Mouse (Mus musculus) heart, embryonic 11.5 days (tissue): ENCODE measurements around the gene Rab44. TPM values are rescaled to one million over a fixed set of nuclear protein-coding genes. Genes with fewer than 3 reads are reported as not detected.

Experiments used
- ATAC-seq: fragments of 200-750 bp; cut with Nextera tagmentation; replicated peaks from 2 replicates; pipeline ENCODE4 v1.8.0; 2017; ENCODE audit warnings: moderate library complexity; ENCODE audit not compliant: insufficient number of reproducible peaks, low FRiP score, low TSS enrichment
- H3K27ac ChIP-seq: fragments of 300-500 bp; sonication (generic); 2 replicates; pipeline ENCODE4 v1.5.1; 2014; ENCODE audit warnings: mild to moderate bottlenecking, low read depth, low read length
- H3K27me3 ChIP-seq: fragments of 300-500 bp; sonication (generic); 2 replicates; pipeline ENCODE4 v1.6.1; 2014; ENCODE audit warnings: mild to moderate bottlenecking, low read length, mixed read lengths; ENCODE audit not compliant: control insufficient read depth, insufficient read depth
- H3K36me3 ChIP-seq: fragments of 300-500 bp; sonication (generic); 2 replicates; pipeline ENCODE4 v1.6.1; 2014; ENCODE audit warnings: mild to moderate bottlenecking, low read length, moderate library complexity, mixed read lengths; ENCODE audit not compliant: control insufficient read depth, insufficient read depth
- H3K4me1 ChIP-seq: fragments of 300-500 bp; sonication (generic); 2 replicates; pipeline ENCODE4 v1.6.1; 2014; ENCODE audit warnings: low read length; ENCODE audit not compliant: control insufficient read depth, insufficient read depth
- H3K4me2 ChIP-seq: fragments of 300-500 bp; sonication (generic); 2 replicates; pipeline ENCODE4 v1.6.1; 2014; ENCODE audit warnings: mild to moderate bottlenecking, moderate library complexity
- H3K4me3 ChIP-seq: fragments of 300-500 bp; sonication (generic); 2 replicates; pipeline ENCODE4 v1.5.1; 2014; ENCODE audit warnings: low read depth, low read length
- H3K9ac ChIP-seq: fragments of 300-500 bp; sonication (generic); 2 replicates; pipeline ENCODE4 v1.6.1; 2014; ENCODE audit warnings: mild to moderate bottlenecking, low read depth, low read length, moderate library complexity
- H3K9me3 ChIP-seq: fragments of 300-500 bp; sonication (generic); replicated peaks from 2 replicates; pipeline ENCODE4 v1.6.1; 2016; ENCODE audit warnings: low read length; ENCODE audit not compliant: control insufficient read depth
- WGBS: fragments of 180-500 bp; shearing (Covaris S2); extraction: QIAGEN DNeasy Blood & Tissue Kit; methylation state at CpG from one replicate; pipeline ENCODE4 v1.1.7; 2014; ENCODE audit not compliant: insufficient replicate concordance; 5-methylcytosine and 5-hydroxymethylcytosine counted together
- polyA plus RNA-seq: library from polyadenylated mRNA; unstranded; fragments of >200 nt; fragmentation: Nextera tagmentation; extraction: Ambion mirVana; gene quantifications from 2 replicates; pipeline ENCODE4 v1.2.1, GENCODE M21; 2014

Gene Rab44
- polyA plus RNA-seq, 1 experiment from 2014 or later = not detected

DNA sequence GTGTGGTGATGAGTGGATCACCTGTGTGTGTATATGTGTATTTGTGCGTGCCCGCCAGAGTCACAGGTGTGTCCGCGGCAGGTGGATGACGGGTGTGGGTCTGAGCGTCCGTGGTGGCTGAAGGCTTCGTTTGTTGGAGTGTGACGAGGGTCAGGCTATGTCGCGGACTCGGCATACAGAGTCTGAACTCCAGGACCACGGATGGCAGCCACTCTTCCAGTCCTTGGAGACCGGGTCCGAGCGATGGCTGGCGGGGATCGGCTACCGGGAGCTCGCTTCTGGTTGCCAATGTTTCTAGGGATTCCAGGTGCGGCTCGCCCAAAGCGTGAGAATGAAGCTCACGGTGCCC, 20.0 kb upstream of the Rab44 start:
- Histone ChIP-seq H3K9ac (peak overlapping the region; percentile 71), H3K27ac (0 out of 2 replicates have a peak overlapping the region, but pooled peaks have one; percentile 24), H3K4me2 (peak overlapping the region; percentile 68), H3K27me3 (peaks cover 11% of the 10 kb centered on the region), H3K4me1 (no peaks in the 10 kb centered on the region; the same call in 1 of the 2 replicates), H3K9me3 (no peaks in the 10 kb centered on the region), H3K36me3 (no peaks in the 10 kb centered on the region), H3K4me3 (peak overlapping the region; percentile 43)
- ATAC-seq = no peak
- under 1% methylated on average over 24 of the region's 24 CpGs for WGBS

DNA sequence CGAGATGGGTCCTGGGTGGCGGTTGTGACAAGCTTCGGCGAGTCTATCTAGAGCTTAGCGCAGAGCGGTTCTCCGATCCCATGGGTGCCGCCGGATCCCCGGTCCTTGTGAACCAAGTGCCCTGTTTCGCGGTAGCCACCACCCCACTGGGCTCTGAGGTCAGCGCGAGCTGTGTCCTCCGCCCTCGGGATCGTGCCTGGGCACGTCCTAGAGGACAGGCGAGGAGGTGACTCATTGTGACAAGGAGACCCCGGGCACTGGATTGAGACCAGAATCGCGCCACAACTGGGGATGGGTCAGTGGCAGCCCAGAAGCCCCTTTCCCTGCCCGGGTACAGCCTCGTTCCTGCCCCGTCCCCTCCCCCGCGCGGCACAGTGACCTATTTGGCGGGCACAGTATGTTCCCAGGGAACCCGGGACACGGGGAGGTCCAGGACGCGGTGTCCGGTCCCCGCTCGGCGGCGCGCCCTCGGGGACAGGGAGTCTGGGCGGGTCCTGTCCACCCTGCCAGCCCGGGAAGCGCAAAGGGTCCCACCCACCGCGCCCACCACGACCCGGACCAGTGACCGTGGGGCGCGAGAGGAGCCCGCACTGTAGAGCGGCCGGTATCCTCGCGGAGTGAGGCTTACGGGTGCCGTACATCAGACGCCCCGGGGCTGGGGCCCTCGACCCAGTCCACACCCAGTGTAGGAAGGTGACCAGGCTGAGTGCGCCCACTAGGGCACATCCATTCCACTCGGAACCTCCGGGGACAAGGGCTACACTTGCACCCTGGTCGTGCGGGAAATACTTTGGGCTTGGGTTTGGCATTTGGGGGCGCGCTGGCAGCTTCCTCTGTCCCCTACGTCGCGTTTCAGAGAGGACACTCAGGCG, 19.4 kb upstream of the Rab44 start:
- Histone ChIP-seq H3K4me3 (peak overlapping the region; percentile 43), H3K4me1 (no peaks in the 10 kb centered on the region; the same call in 1 of the 2 replicates), H3K4me2 (peak overlapping the region; percentile 68), H3K9ac (peak overlapping the region; percentile 71), H3K36me3 (no peaks in the 10 kb centered on the region), H3K27me3 (peaks cover 11% of the 10 kb centered on the region), H3K9me3 (no peaks in the 10 kb centered on the region), H3K27ac (peak overlapping the region; percentile 24; the same call in 1 of the 2 replicates)
- under 1% methylated on average over 62 of the region's 71 CpGs for WGBS
- peak; percentile 27; the same call in 1 of the 2 replicates for ATAC-seq

DNA sequence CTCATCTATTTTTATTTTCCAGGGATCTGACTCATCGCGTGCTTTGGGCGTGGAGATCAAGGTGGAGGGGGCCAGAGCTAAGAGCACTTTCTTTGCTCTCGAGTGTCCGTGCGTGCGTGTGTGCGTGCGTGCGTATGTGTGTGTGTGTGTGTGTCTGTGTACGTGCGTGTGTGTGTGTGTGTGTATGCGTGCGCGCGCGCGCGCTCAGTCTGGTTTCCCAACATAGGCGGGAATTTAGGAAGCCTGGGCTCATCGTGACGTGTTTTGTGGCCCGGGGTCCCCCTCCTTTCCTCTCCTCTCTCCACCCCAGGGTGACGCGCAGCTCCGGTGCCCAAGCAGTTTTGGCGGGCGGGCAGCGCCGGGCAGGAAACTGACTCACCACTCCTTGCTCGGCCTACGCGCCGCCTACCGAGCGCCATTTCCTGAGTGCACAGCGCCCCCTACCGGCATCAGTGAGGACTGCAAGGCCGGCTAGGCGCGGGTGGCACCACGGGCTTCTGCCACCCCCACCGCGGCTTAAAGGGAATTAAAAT, 18.7 kb upstream of the Rab44 start:
- H3K27ac ChIP-seq = peak overlapping the region; percentile 46; the same call in 1 of the 2 replicates
- peak overlapping the region; percentile 71 for H3K9ac ChIP-seq
- peak overlapping the region; percentile 68 for H3K4me2 ChIP-seq
- H3K36me3 ChIP-seq = no peaks in the 10 kb centered on the region
- no peaks in the 10 kb centered on the region; the same call in 1 of the 2 replicates for H3K4me1 ChIP-seq
- 1% methylated on average over 44 of the region's 44 CpGs for WGBS
- H3K27me3 ChIP-seq = peaks cover 11% of the 10 kb centered on the region
- H3K9me3 ChIP-seq = no peaks in the 10 kb centered on the region
- H3K4me3 ChIP-seq = peak overlapping the region; percentile 43
- ATAC-seq = 0 out of 2 replicates have a peak, but pooled peaks have one; percentile 52

DNA sequence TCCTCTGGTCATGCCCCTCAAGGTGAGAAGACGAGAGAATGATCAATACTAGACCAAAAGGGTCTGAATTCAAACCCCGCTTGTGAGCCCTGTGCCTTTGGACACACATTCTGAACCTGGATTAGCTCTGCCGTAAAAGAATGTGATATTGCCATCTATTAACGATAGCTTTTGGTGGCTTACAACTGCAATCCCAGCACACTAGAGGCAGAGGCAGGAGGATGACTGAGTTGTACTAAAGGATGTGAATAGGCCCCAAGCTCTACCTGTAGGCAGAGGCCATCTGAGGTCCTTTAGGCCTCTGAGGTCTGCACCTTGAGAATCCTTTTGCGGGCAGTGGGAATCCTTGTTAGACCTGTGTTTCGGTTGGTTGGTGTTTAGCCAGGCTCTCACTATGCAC, 17.7 kb upstream of the Rab44 start:
- no peak overlapping the region for H3K4me2 ChIP-seq
- H3K4me1 ChIP-seq = no peaks in the 10 kb centered on the region; the same call in 1 of the 2 replicates
- no peaks in the 10 kb centered on the region for H3K36me3 ChIP-seq
- ATAC-seq = no peak
- no peak overlapping the region for H3K9ac ChIP-seq
- no peaks in the 10 kb centered on the region for H3K9me3 ChIP-seq
- 82% methylated on average over 6 of the region's 6 CpGs for WGBS
- no peak overlapping the region for H3K4me3 ChIP-seq
- H3K27ac ChIP-seq = no peak overlapping the region
- peaks cover 11% of the 10 kb centered on the region for H3K27me3 ChIP-seq

DNA sequence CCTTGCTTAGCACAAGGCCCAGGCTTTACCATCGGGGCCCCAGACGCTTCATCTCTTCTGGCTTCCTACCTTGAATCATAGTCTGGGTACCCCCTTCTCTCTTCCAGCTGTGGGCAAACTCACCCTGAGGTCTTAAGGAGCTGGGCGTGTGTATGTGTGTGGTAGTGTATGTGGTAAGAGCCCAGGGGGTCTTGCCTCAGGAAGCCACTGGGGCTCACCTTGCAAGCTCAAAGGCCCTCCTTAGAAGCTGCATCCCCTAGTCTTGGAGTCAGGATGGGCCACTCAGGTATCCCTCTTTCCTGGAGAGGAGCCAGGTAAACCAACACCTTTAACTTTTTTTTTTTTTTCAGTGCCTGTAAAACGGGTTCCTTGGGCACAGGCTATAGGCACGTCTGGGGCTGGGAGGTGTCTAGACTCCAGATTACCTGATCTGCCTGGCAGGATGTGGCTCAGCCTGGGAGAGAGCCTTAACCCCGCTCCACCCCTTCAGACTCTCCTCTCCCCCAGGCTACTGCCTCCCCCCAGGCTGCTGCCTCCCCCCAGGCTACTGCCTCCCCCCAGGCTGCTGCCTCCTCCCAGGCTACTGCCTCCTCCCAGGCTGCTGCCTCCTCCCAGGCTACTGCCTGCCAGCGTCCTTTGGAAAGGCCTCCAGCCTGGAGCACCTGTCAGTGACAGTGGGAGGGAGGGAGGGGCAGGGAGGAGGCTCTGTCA, 16.9 kb upstream of the Rab44 start:
- Histone ChIP-seq H3K4me3 (no peak overlapping the region), H3K4me1 (no peaks in the 10 kb centered on the region; the same call in 1 of the 2 replicates), H3K27ac (no peak overlapping the region), H3K9me3 (no peaks in the 10 kb centered on the region), H3K27me3 (peaks cover 10% of the 10 kb centered on the region), H3K4me2 (no peak overlapping the region), H3K9ac (no peak overlapping the region), H3K36me3 (no peaks in the 10 kb centered on the region)
- ATAC-seq = no peak
- 65% methylated on average over 7 of the region's 7 CpGs for WGBS

DNA sequence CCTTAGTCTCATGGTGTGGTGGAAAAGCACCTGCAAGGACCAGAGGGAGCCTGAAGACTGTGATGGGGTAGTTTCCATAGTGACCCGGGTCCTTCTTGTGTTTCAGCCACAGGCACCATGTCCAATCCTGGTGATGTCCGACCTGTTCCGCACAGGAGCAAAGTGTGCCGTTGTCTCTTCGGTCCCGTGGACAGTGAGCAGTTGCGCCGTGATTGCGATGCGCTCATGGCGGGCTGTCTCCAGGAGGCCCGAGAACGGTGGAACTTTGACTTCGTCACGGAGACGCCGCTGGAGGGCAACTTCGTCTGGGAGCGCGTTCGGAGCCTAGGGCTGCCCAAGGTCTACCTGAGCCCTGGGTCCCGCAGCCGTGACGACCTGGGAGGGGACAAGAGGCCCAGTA, 15.7 kb upstream of the Rab44 start:
- H3K4me1 ChIP-seq = no peaks in the 10 kb centered on the region; the same call in 1 of the 2 replicates
- no peak for ATAC-seq

DNA sequence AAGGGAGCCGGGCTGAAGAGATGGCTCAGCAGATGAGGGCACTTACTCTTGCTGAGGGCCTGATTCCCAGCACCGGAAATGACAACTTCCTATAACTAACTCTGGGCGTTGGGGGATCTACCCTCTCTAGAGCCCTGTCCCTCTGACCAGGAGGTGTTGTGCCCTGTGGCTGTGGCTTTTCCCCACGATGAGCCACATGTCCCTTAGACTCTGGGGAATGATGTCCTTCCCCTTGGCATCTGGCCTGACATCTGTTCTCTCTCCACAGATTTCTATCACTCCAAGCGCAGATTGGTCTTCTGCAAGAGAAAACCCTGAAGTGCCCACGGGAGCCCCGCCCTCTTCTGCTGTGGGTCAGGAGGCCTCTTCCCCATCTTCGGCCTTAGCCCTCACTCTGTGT, 14.9 kb upstream of the Rab44 start:
- Histone ChIP-seq H3K27me3 (peaks cover 4% of the 10 kb centered on the region), H3K4me3 (no peak overlapping the region), H3K9me3 (no peaks in the 10 kb centered on the region), H3K27ac (no peak overlapping the region), H3K4me2 (no peak overlapping the region), H3K9ac (no peak overlapping the region), H3K36me3 (no peaks in the 10 kb centered on the region), H3K4me1 (no peaks in the 10 kb centered on the region; the same call in 1 of the 2 replicates)
- ATAC-seq = no peak
- 81% methylated on average over 8 of the region's 8 CpGs for WGBS

More for the DNA sequence above, 15.7 kb upstream of the Rab44 start:
- no peaks in the 10 kb centered on the region for H3K9me3 ChIP-seq
- no peak overlapping the region for H3K4me3 ChIP-seq
- H3K36me3 ChIP-seq = no peaks in the 10 kb centered on the region
- no peak overlapping the region for H3K4me2 ChIP-seq
- H3K27ac ChIP-seq = no peak overlapping the region
- 90% methylated on average over 24 of the region's 24 CpGs for WGBS
- H3K9ac ChIP-seq = no peak overlapping the region
- H3K27me3 ChIP-seq = peaks cover 4% of the 10 kb centered on the region

DNA sequence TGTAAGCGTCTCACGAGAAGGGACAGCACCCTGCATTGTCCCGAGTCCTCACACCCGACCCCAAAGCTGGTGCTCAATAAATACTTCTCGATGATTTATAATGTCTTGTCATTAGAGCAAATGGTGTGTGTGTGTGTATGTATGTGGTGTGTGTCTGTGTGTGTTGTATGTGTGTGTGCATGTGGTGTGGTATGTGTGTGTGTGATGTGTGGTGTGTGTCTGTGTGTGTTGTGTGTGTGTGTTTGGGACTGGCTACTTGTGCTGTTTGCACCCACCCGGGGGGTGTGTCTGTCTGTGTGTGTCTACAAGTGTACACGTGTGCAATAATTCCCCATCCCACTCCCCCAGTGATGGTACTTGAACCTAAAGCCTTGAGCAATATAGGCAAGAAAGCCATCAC, 13.3 kb upstream of the Rab44 start:
- Histone ChIP-seq H3K27ac (no peak overlapping the region), H3K4me1 (no peaks in the 10 kb centered on the region), H3K36me3 (no peaks in the 10 kb centered on the region), H3K9me3 (no peaks in the 10 kb centered on the region), H3K4me3 (no peak overlapping the region), H3K4me2 (no peak overlapping the region), H3K27me3 (no peaks in the 10 kb centered on the region), H3K9ac (no peak overlapping the region)
- WGBS = 84% methylated on average over 7 of the region's 7 CpGs
- no peak for ATAC-seq
